Mouse (Mus musculus) brown adipose tissue, adult 24 weeks (tissue): ENCODE measurements around the gene D430042O09Rik. TPM values are rescaled to one million over a fixed set of nuclear protein-coding genes. Genes with fewer than 3 reads are reported as not detected.

Experiments
- H3K27ac ChIP-seq: fragments of 200-500 bp; replicated peaks from 2 replicates; pipeline ENCODE4 v1.5.1; 2012; ENCODE audit warnings: low read depth, mild to moderate bottlenecking, low read length
- H3K4me1 ChIP-seq: fragments of 200-500 bp; 2 replicates; pipeline ENCODE4 v1.6.1; 2012; ENCODE audit warnings: low read length, mixed read lengths; ENCODE audit not compliant: control insufficient read depth, insufficient read depth, insufficient read length
- H3K4me3 ChIP-seq: fragments of 200-500 bp; 2 replicates; pipeline ENCODE4 v1.5.1; 2012; ENCODE audit warnings: low read depth, mild to moderate bottlenecking, low read length, moderate library complexity; ENCODE audit not compliant: insufficient read depth
- polyA plus RNA-seq: library from polyadenylated mRNA; stranded (reverse); fragments of >200 nt; gene quantifications from 2 replicates; pipeline ENCODE4 v1.2.4, GENCODE M21; 2012; ENCODE audit not compliant: missing spikeins, insufficient read depth, insufficient read length

Gene D430042O09Rik
- polyA plus RNA-seq, 1 experiment: 3.5 TPM

- Histone ChIP-seq H3K27ac (no peak overlapping the region), H3K4me3 (no peak overlapping the region), H3K4me1 (no peaks in the 10 kb centered on the region)
Observed at GRCm38 (mm10) chr7:125899916-125900315, 192.2 kb downstream of the D430042O09Rik start.

- Histone ChIP-seq H3K4me3 (no peak overlapping the region), H3K4me1 (no peaks in the 10 kb centered on the region), H3K27ac (no peak overlapping the region)
Observed at GRCm38 (mm10) chr7:125900386-125901161, 192.9 kb downstream of the D430042O09Rik start.

GRCm38 (mm10) chr7:125920801-125921200 lies 213.1 kb downstream of the D430042O09Rik start:
- Histone ChIP-seq H3K4me3 (no peak overlapping the region), H3K27ac (no peak overlapping the region), H3K4me1 (no peaks in the 10 kb centered on the region)

- no peak overlapping the region for H3K27ac ChIP-seq
- no peaks in the 10 kb centered on the region for H3K4me1 ChIP-seq
- no peak overlapping the region for H3K4me3 ChIP-seq
Observed at GRCm38 (mm10) chr7:125924044-125924443, 216.4 kb downstream of the D430042O09Rik start.

Other genes with a start within 250 kb of the D430042O09Rik start
- gene Nsmce1, start 216.3 kb upstream of the D430042O09Rik start, polyA plus RNA-seq: 30.3 and 33.1 TPM in 2 replicates
- 5.5 and 8.6 TPM in 2 replicates for gene Il4ra, start 155.8 kb upstream of the D430042O09Rik start, polyA plus RNA-seq
- gene Il21r, start 104.5 kb upstream of the D430042O09Rik start, polyA plus RNA-seq: 0.58 TPM in 1 of 2 replicates, not detected in the other
- gene Gtf3c1, start 108 bp upstream of the D430042O09Rik start, polyA plus RNA-seq: 12.9 and 15.2 TPM in 2 replicates